Mouse (Mus musculus): ENCODE results near the gene Ptprm. TPM values are rescaled to one million over a fixed set of nuclear protein-coding genes. Genes with fewer than 3 reads are reported as not detected.

Gene Ptprm
- total RNA-seq, 4 experiments from 2014 or later, result 41.9 to 47.3 (median 44.4) TPM

- DNase-seq (ENCODE audit: low spot score in 2 of 2), result no peak
Measured at GRCm38 (mm10) chr17:67345157-67345556, 9.1 kb downstream of the Ptprm start.

- no peak for DNase-seq (ENCODE audit: low spot score in 2 of 2)
Measured at GRCm38 (mm10) chr17:67343471-67343870, 10.8 kb downstream of the Ptprm start.

- DNase-seq (ENCODE audit: low spot score in 2 of 2), result no peak
Measured at GRCm38 (mm10) chr17:67343006-67343405, 11.3 kb downstream of the Ptprm start.

GRCm38 (mm10) chr17:67340362-67340761 lies 13.9 kb downstream of the Ptprm start:
- no peak for DNase-seq (ENCODE audit: low spot score in 2 of 2)

- DNase-seq (ENCODE audit: low spot score in 2 of 2), result no peak
Measured at GRCm38 (mm10) chr17:67339569-67339968, 14.7 kb downstream of the Ptprm start.

- no peak for DNase-seq (ENCODE audit: low spot score in 2 of 2)
Measured at GRCm38 (mm10) chr17:67334310-67334709, 19.9 kb downstream of the Ptprm start.

GRCm38 (mm10) chr17:67329435-67329834 lies 24.8 kb downstream of the Ptprm start:
- DNase-seq (ENCODE audit: low spot score in 2 of 2), result no peak

GRCm38 (mm10) chr17:67324499-67324832 lies 29.8 kb downstream of the Ptprm start:
- DNase-seq (ENCODE audit: low spot score in 2 of 2), result no peak

GRCm38 (mm10) chr17:67323777-67324498 lies 30.3 kb downstream of the Ptprm start:
- DNase-seq (ENCODE audit: low spot score in 2 of 2), result no peak

- DNase-seq (ENCODE audit: low spot score in 2 of 2), result no peak
Measured at GRCm38 (mm10) chr17:67314491-67315205, 39.6 kb downstream of the Ptprm start.

- no peak for DNase-seq (ENCODE audit: low spot score in 2 of 2)
Measured at GRCm38 (mm10) chr17:67308421-67308820, 45.8 kb downstream of the Ptprm start.

- DNase-seq (ENCODE audit: low spot score in 2 of 2), result no peak
Measured at GRCm38 (mm10) chr17:67306066-67306845, 48.0 kb downstream of the Ptprm start.

- no peak for DNase-seq (ENCODE audit: low spot score in 2 of 2)
Measured at GRCm38 (mm10) chr17:67304831-67305230, 49.4 kb downstream of the Ptprm start.

GRCm38 (mm10) chr17:67303326-67304099 lies 50.7 kb downstream of the Ptprm start:
- DNase-seq (ENCODE audit: low spot score in 2 of 2), result peak in 1 of 2 experiments; percentile 10

- DNase-seq (ENCODE audit: low spot score in 2 of 2), result no peak
Measured at GRCm38 (mm10) chr17:67302569-67302968, 51.7 kb downstream of the Ptprm start.

- DNase-seq (ENCODE audit: low spot score in 2 of 2), result no peak
Measured at GRCm38 (mm10) chr17:67302074-67302473, 52.2 kb downstream of the Ptprm start.

- no peak for DNase-seq (ENCODE audit: low spot score in 2 of 2)
Measured at GRCm38 (mm10) chr17:67301367-67301766, 52.9 kb downstream of the Ptprm start.

- DNase-seq (ENCODE audit: low spot score in 2 of 2), result no peak
Measured at GRCm38 (mm10) chr17:67298269-67298798, 55.9 kb downstream of the Ptprm start.

- no peak for DNase-seq (ENCODE audit: low spot score in 2 of 2)
Measured at GRCm38 (mm10) chr17:67296604-67297595, 57.4 kb downstream of the Ptprm start.
